Mouse (Mus musculus): ENCODE results near the gene Pxylp1.

Gene Pxylp1

GRCm38 (mm10) chr9:96823541-96823940 is 68.9 kb downstream of the Pxylp1 start:
- DNase-seq (ENCODE audit: low spot score), result no peak

GRCm38 (mm10) chr9:96823005-96823404 is 69.5 kb downstream of the Pxylp1 start:
- no peak for DNase-seq (ENCODE audit: low spot score)

- DNase-seq (ENCODE audit: low spot score), result no peak
These were observed 73.5 kb downstream of the Pxylp1 start for GRCm38 (mm10) chr9:96818822-96819481.

- DNase-seq (ENCODE audit: low spot score), result peak; percentile 84
These were observed 74.2 kb downstream of the Pxylp1 start for GRCm38 (mm10) chr9:96818128-96818821.

GRCm38 (mm10) chr9:96811996-96812395 is 80.5 kb downstream of the Pxylp1 start:
- DNase-seq (ENCODE audit: low spot score), result no peak

GRCm38 (mm10) chr9:96800131-96800825 is 92.2 kb downstream of the Pxylp1 start:
- peak; percentile 51 for DNase-seq (ENCODE audit: low spot score)

GRCm38 (mm10) chr9:96797311-96797710 is 95.2 kb downstream of the Pxylp1 start:
- no peak for DNase-seq (ENCODE audit: low spot score)

GRCm38 (mm10) chr9:96795399-96795928 is 97.0 kb downstream of the Pxylp1 start:
- peak; percentile 85 for DNase-seq (ENCODE audit: low spot score)

- DNase-seq (ENCODE audit: low spot score), result no peak
These were observed 97.9 kb downstream of the Pxylp1 start for GRCm38 (mm10) chr9:96794601-96795000.

- DNase-seq (ENCODE audit: low spot score), result no peak
These were observed 99.9 kb downstream of the Pxylp1 start for GRCm38 (mm10) chr9:96792543-96792942.

GRCm38 (mm10) chr9:96790389-96791007 is 102.0 kb downstream of the Pxylp1 start:
- no peak for DNase-seq (ENCODE audit: low spot score)

- DNase-seq (ENCODE audit: low spot score), result no peak
These were observed 102.6 kb downstream of the Pxylp1 start for GRCm38 (mm10) chr9:96789906-96790305.

GRCm38 (mm10) chr9:96787797-96788196 is 104.7 kb downstream of the Pxylp1 start:
- DNase-seq (ENCODE audit: low spot score), result peak; percentile 54

GRCm38 (mm10) chr9:96785871-96786342 is 106.6 kb downstream of the Pxylp1 start:
- DNase-seq (ENCODE audit: low spot score), result no peak

GRCm38 (mm10) chr9:96785187-96785586 is 107.3 kb downstream of the Pxylp1 start:
- DNase-seq (ENCODE audit: low spot score), result no peak

GRCm38 (mm10) chr9:96783667-96784066 is 108.8 kb downstream of the Pxylp1 start:
- DNase-seq (ENCODE audit: low spot score), result no peak

GRCm38 (mm10) chr9:96783258-96783657 is 109.2 kb downstream of the Pxylp1 start:
- DNase-seq (ENCODE audit: low spot score), result peak; percentile 58

- DNase-seq (ENCODE audit: low spot score), result peak; percentile 80
These were observed 110.4 kb downstream of the Pxylp1 start for GRCm38 (mm10) chr9:96782062-96782461.
